Mouse (Mus musculus): Measurements from ENCODE around the gene Ptprf. TPM values are rescaled to one million over a fixed set of nuclear protein-coding genes. Genes with fewer than 3 reads are reported as not detected.

Ptprf gene
- polyA plus RNA-seq (2012; rRNA removed): 91.0 and 103 TPM in 2 replicates

GRCm38 (mm10) chr4:118291231-118291630, at the start of gene Ptprf:
TSS of gene Ptprf (minus strand) at chr4:118291405.

GRCm38 (mm10) chr4:118179467-118180300, 111.5 kb downstream of the Ptprf start, which contains the start of gene Kdm4a:
TSS of gene Kdm4a (minus strand) at chr4:118180043.

Other genes starting within 250 kb of the Ptprf start
- gene St3gal3, start 156.5 kb downstream of the Ptprf start, polyA plus RNA-seq (2012; rRNA removed): 29.3 and 31.3 TPM in 2 replicates
- gene Kdm4a, start 111.4 kb downstream of the Ptprf start, polyA plus RNA-seq (2012; rRNA removed): 107 and 114 TPM in 2 replicates
- 35.3 and 40.0 TPM in 2 replicates for gene Szt2, start 117.9 kb upstream of the Ptprf start, polyA plus RNA-seq (2012; rRNA removed)
- gene Med8, start 117.9 kb upstream of the Ptprf start, polyA plus RNA-seq (2012; rRNA removed): 97.0 and 106 TPM in 2 replicates
- gene Elovl1, start 136.7 kb upstream of the Ptprf start, polyA plus RNA-seq (2012; rRNA removed): 48.1 and 65.8 TPM in 2 replicates
- 83.0 and 103 TPM in 2 replicates for gene Cdc20, start 145.9 kb upstream of the Ptprf start, polyA plus RNA-seq (2012; rRNA removed)
- 0.12 and 0.14 TPM in 2 replicates for gene Mpl, start 166.1 kb upstream of the Ptprf start, polyA plus RNA-seq (2012; rRNA removed)
- gene Tie1, start 198.7 kb upstream of the Ptprf start, polyA plus RNA-seq (2012; rRNA removed): 18.1 and 19.9 TPM in 2 replicates
- 0.06 and 0.60 TPM in 2 replicates for gene 2610528J11Rik, start 235.6 kb upstream of the Ptprf start, polyA plus RNA-seq (2012; rRNA removed)

Measured in central nervous system, embryonic 14 days (tissue).